Mouse (Mus musculus) limb, embryonic 10.5 days (tissue): ENCODE data around the gene Cct4. TPM values are rescaled to one million over a fixed set of nuclear protein-coding genes. Genes with fewer than 3 reads are reported as not detected.

Experiments
- DNase-seq: peaks from one replicate; pipeline ENCODE4 v3.0.0-alpha.2; 2017; ENCODE audit warnings: low spot score
- H3K27ac ChIP-seq: fragments of 300-500 bp; sonication (generic); 2 replicates; pipeline ENCODE4 v1.5.1; 2016; ENCODE audit warnings: mild to moderate bottlenecking
- H3K27me3 ChIP-seq: fragments of 300-500 bp; sonication (generic); 2 replicates; pipeline ENCODE4 v1.6.1; 2016; ENCODE audit warnings: low read depth, mild to moderate bottlenecking; ENCODE audit not compliant: poor library complexity, severe bottlenecking
- H3K36me3 ChIP-seq: fragments of 300-500 bp; sonication (generic); 2 replicates; pipeline ENCODE4 v1.6.1; 2016; ENCODE audit warnings: mild to moderate bottlenecking, moderate library complexity
- H3K4me1 ChIP-seq: fragments of 300-500 bp; sonication (generic); 2 replicates; pipeline ENCODE4 v1.6.1; 2016
- H3K4me3 ChIP-seq: fragments of 300-500 bp; sonication (generic); 2 replicates; pipeline ENCODE4 v1.5.1; 2016; ENCODE audit warnings: mild to moderate bottlenecking, moderate library complexity
- H3K9me3 ChIP-seq: fragments of 300-500 bp; sonication (generic); replicated peaks from 2 replicates; pipeline ENCODE4 v1.6.1; 2016; ENCODE audit warnings: mild to moderate bottlenecking
- WGBS: fragments of 180-500 bp; shearing (Covaris S2); methylation state at CpG from one replicate; pipeline ENCODE4 v1.1.7; 2016; 5-methylcytosine and 5-hydroxymethylcytosine counted together
- polyA plus RNA-seq: library from polyadenylated mRNA; unstranded; fragments of >200 nt; fragmentation: Nextera tagmentation; extraction: Ambion mirVana; gene quantifications from 2 replicates; pipeline ENCODE4 v1.2.1, GENCODE M21; 2016

Cct4 gene
- polyA plus RNA-seq, 1 experiment from 2014 or later: 402 TPM

DNA sequence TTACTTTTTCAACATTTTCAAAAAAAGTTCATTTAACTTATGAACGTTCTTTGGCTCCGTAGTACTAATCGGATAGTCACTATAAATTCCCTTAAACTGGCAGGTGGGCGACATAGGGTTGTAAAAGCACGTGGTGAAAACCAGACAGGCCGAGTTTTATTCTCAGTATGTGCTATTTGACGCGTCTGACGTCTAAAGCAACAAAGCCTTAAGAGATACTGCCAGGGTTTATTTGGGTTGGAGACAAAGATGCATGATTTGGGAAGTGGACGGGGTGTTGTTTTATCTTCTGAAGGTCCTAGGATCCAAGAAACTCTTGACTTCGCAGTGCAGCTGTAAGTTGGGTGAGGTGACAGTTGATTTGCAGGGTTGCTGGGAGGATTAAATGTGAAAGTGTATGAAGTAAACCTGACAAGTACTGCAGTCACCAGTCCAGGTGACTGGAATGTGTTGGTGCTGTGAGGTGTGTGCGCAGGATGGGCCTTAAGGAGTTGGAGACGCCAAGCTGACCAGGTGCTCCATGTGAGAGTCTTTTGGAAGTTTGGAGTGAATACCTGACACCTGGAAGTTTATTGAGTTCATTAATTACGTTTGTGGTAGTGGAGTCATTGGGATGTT lies 1.0 kb downstream of the Cct4 start:
- Histone ChIP-seq H3K4me1 (peaks cover 11% of the 10 kb centered on the region), H3K27me3 (no peaks in the 10 kb centered on the region), H3K36me3 (peaks cover 41% of the 10 kb centered on the region), H3K4me3 (peak overlapping the region; percentile 96), H3K27ac (peak overlapping the region; percentile 99), H3K9me3 (no peaks in the 10 kb centered on the region)
- DNase-seq: peak; percentile 34
- WGBS: 12% methylated on average over 14 of the region's 14 CpGs

DNA sequence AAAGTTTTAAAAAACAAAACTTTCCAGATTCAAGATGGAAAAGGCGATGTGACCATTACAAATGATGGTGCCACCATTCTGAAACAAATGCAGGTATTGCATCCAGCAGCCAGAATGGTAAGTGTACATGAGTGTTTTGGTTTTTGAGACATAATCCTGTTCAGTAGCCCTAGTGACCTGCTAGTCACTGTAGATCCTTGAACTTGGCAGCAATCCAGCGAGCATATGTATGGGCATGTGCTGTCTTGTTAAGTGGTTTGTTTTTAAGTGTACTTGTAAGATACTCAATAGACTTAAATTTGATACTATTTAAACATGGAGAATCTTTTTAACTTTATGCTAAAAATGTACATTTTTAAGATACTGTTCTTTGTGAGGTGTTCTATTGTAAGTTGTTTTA lies 4.0 kb downstream of the Cct4 start:
- no peak overlapping the region for H3K4me3 ChIP-seq
- no peaks in the 10 kb centered on the region for H3K27me3 ChIP-seq
- H3K4me1 ChIP-seq: peaks cover 11% of the 10 kb centered on the region
- H3K9me3 ChIP-seq: no peaks in the 10 kb centered on the region
- 98% methylated on average over 2 of the region's 2 CpGs for WGBS
- H3K36me3 ChIP-seq: peaks cover 71% of the 10 kb centered on the region
- H3K27ac ChIP-seq: no peak overlapping the region
- no peak for DNase-seq

DNA sequence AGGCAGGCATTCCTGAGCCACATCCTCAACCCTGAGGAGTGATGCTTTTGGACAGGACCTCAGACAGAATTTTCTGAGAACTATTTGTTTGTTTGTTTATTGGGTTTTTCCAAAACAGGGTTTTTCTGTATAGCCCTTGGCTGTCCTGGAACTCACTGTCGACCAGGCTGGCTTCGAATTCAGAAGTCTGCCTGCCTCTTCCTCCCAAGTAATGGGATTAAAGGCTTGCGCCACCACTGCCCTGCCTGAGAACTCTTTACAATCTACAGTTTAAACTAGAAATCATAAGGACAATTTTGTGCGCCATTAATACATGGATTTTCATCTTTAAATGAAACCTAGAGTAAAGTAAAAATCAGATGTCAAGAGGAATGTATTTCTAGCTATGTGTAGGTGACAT lies 5.1 kb downstream of the Cct4 start:
- WGBS: 98% methylated on average over 4 of the region's 4 CpGs
- Histone ChIP-seq H3K4me1 (peaks cover 11% of the 10 kb centered on the region), H3K27ac (no peak overlapping the region), H3K36me3 (peaks cover 83% of the 10 kb centered on the region), H3K4me3 (no peak overlapping the region), H3K27me3 (no peaks in the 10 kb centered on the region), H3K9me3 (no peaks in the 10 kb centered on the region)
- no peak for DNase-seq

DNA sequence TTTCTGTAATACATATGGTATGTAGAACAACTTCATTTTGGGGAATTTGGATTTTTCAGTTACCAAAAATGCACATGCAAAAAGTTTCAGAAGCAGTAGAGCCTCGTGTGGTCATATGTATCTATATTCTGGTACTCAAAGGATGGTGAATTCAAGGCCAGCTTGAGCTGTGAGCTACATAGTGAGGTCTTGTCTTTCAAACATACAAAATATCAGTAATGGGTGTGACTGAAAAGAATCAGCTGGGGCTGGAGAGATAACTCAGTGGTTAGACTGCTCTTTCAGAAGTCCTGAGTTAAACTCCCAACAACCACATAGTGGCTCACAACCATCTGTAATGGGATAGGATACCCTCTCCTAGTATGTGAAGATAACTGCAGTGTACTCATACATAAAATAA lies 8.0 kb downstream of the Cct4 start:
- Histone ChIP-seq H3K4me3 (no peak overlapping the region), H3K36me3 (peaks cover 100% of the 10 kb centered on the region), H3K27ac (no peak overlapping the region), H3K4me1 (no peaks in the 10 kb centered on the region), H3K27me3 (no peaks in the 10 kb centered on the region), H3K9me3 (no peaks in the 10 kb centered on the region)
- 85% methylated on average over 1 of the region's 1 CpGs for WGBS
- DNase-seq: no peak

DNA sequence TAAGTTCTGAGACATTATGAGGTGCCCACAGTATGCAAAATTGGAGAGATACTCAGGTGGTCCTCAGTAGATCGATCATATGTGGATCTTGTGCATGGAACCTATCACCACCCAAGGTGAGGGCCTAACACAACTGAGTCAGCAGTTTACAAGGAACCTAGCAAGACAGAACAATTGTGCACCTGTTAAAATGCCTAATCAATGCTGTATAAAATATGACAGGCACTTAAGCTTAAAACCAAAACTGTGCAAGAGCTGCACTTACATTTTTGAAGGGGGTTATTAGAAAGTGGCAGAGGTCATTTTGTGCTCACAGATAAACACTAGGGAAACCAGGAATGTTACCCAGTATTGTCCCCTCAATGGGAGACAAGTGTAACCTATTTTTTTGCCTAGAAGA lies 15.0 kb downstream of the Cct4 start:
- WGBS: 100% methylated on average over 1 of the region's 1 CpGs
- H3K27ac ChIP-seq: no peak overlapping the region
- no peaks in the 10 kb centered on the region for H3K27me3 ChIP-seq
- H3K4me3 ChIP-seq: no peak overlapping the region
- no peaks in the 10 kb centered on the region for H3K9me3 ChIP-seq
- no peak for DNase-seq
- H3K4me1 ChIP-seq: 0 out of 2 replicates have a peak, but pooled peaks cover 8% of the 10 kb centered on the region
- H3K36me3 ChIP-seq: peaks cover 55% of the 10 kb centered on the region

DNA sequence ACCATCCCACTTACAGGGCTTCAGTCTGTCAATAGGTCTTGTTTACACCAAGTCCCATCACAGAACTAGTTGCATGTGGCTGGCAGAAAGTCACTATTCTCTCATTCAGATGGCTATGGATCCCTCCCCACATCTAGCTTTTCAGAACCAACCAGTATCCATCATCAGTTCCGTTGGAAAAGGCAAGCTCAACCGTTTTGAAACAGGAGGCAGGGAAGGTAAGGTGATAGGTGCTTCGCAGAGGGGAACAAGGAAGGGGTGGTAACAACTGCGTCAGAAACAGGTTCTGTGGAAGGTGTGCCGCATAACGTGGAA lies 16.8 kb downstream of the Cct4 start:
- Histone ChIP-seq H3K27ac (no peak overlapping the region), H3K36me3 (peaks cover 37% of the 10 kb centered on the region), H3K4me1 (0 out of 2 replicates have a peak, but pooled peaks cover 8% of the 10 kb centered on the region), H3K4me3 (peak overlapping the region; percentile 71), H3K9me3 (no peaks in the 10 kb centered on the region), H3K27me3 (no peaks in the 10 kb centered on the region)
- 9% methylated on average over 6 of the region's 6 CpGs for WGBS
- no peak for DNase-seq

DNA sequence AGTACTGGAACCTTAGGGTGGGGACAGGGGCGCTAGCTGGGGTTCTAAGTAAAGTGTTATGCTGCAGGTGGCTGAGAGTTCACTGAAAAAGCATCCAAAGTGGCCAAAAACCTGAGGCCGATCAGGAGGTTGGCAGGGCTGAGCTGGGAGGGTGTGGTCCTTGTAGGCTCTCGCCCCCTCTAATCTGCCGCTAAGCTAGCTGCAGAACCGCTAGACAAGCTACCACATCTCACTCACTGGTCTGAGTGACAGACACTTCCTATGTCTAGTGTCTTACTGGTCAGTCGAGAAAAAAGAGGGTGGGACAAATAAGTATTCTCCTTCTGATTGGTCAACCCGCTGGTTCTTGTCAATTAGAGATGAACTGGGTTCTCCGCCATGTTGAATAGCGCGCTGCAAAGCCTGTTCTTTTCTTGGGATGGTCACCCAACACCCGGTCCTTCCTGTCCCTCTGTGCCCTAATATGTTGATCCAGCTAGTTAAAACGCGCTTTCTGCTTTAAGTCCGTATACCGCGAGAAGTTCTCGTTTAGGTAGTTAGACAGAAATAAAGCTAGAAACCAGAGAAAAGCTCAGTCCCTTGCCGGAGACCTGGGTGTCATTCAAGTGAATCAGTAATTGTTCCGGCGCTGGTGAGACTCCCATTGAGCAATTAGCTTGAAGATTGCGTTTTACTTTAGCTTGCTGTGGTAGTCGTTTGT lies 17.3 kb downstream of the Cct4 start, which contains the start of gene Fam161a:
TSS of gene Fam161a (plus strand) at position 51 of the 700 bp plus-strand sequence.
- Histone ChIP-seq H3K4me1 (0 out of 2 replicates have a peak, but pooled peaks cover 8% of the 10 kb centered on the region), H3K4me3 (peak within 1 kb of the TSS; percentile 71), H3K27me3 (no peaks in the 10 kb centered on the region), H3K9me3 (no peaks in the 10 kb centered on the region), H3K27ac (peak within 1 kb of the TSS; percentile 87), H3K36me3 (peaks cover 32% of the 10 kb centered on the region)
- 1% methylated on average over 22 of the region's 22 CpGs for WGBS
- DNase-seq: peak; percentile 65

DNA sequence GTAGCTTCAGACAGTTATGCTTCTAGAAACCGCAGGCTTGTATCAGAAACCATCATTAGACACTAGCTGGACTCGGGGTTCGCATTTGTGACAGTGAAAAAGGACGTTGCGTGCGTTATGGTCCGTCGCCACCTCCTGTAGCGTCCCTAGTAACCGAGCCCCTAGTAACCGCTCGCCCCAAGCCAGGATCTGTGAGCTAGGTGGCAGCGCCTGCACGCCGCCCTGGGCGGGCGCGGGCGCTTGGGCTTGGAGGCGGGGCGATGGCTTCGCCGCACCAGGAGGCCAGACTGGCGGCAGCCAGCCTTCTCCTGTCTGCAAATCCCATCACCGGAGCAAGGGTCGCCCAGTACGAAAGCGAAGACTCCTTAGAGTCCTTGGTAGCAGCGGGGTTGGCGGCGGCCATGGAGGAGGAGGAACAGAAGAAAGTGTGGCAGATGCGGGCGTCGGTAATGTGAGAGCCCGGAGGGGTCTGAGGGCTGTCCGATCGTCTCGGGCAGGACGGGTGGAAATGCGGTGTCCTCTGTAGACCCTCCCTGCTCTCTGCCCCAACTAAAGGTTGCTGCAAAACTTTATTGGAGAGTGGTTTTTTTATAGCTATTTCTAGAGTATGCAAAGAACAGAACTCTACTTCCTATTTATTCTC lies 18.0 kb downstream of the Cct4 start:
- peak overlapping the region; percentile 87 for H3K27ac ChIP-seq
- peak; percentile 85 for DNase-seq
- H3K4me1 ChIP-seq: 0 out of 2 replicates have a peak, but pooled peaks cover 8% of the 10 kb centered on the region
- under 1% methylated on average over 40 of the region's 40 CpGs for WGBS
- peaks cover 25% of the 10 kb centered on the region for H3K36me3 ChIP-seq
- H3K9me3 ChIP-seq: no peaks in the 10 kb centered on the region
- no peaks in the 10 kb centered on the region for H3K27me3 ChIP-seq
- H3K4me3 ChIP-seq: peak overlapping the region; percentile 71

DNA sequence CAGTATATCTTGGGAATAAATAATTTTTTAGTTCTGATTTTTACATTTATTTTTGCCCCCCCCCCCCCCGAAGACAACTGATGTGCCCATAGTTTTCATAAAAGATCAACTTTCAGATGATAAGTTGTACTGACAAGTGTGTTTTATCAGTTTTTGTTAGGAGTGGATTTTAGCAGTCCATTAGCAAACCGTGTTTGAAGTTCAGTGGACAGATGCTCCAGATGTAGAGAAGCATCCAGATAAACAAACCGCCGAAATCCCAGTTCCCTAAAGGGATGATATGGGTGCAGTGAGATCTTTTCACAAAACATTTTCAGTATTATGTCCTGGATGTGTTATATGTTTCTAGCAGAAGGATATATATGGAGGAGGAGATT lies 18.5 kb downstream of the Cct4 start:
- Histone ChIP-seq H3K9me3 (no peaks in the 10 kb centered on the region), H3K27ac (peak overlapping the region; percentile 87), H3K27me3 (no peaks in the 10 kb centered on the region), H3K4me3 (peak overlapping the region; percentile 71), H3K36me3 (peaks cover 20% of the 10 kb centered on the region), H3K4me1 (0 out of 2 replicates have a peak, but pooled peaks cover 8% of the 10 kb centered on the region)
- DNase-seq: no peak
- 49% methylated on average over 4 of the region's 4 CpGs for WGBS

DNA sequence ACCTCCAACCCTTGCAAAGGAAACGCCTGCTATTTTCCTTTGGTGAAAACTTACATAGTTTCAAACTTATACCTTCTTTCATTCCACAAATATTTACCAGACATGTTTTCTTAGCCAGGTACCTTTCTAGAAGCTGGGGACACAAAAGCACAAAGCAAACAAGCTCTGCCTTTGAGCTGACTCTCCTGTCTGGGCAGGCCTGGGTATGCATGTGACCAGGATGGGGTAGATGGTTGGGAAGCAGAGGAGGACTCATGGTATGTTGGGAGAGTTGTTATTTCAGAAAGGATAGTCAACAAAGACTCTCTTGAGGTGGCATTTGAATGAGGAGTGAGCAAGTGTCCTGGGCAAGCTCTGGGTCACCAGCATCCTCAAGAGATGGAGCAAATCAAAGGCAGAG lies 22.8 kb downstream of the Cct4 start:
- no peaks in the 10 kb centered on the region for H3K9me3 ChIP-seq
- H3K4me3 ChIP-seq: no peak overlapping the region
- 0 out of 2 replicates have a peak, but pooled peaks cover 4% of the 10 kb centered on the region for H3K4me1 ChIP-seq
- H3K27ac ChIP-seq: no peak overlapping the region
- no peaks in the 10 kb centered on the region for H3K27me3 ChIP-seq
- no peaks in the 10 kb centered on the region for H3K36me3 ChIP-seq
- DNase-seq: no peak
- WGBS: 85% methylated on average over 1 of the region's 1 CpGs

DNA sequence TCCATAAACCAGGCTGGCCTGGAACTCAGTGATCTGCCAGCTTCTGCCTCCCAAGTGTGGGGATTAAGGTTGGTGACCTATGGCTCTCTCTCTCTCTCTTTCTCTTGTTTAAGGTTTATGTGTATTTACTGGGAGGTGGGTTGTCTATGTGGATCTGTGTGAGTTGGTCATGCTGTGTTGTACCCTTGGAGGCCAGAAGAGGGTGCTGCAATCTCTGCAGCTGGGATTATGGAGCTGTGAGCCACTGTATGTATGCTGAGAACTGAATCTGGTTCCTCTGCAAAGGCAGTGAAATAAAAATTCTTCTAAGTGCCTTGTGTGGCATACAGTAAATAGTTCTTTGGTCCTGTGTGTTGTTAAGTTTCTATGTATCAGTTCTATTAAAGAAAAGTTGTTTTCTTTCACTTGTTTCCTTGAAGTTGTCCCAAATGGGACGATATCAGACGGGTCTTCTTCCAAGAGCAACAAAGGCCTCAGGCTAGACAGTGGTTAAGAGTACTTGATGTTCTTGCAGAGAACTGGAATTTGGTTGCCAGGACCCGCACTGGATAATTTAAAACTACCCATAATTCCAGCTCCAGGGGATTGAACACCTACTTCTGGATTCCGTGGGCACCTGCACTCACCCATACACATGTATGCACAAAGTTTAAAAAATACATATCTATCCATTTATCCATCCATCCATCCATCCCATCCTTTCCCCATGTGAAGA lies 23.4 kb downstream of the Cct4 start:
- Histone ChIP-seq H3K4me1 (no peaks in the 10 kb centered on the region), H3K9me3 (no peaks in the 10 kb centered on the region), H3K27ac (no peak overlapping the region), H3K36me3 (no peaks in the 10 kb centered on the region), H3K4me3 (no peak overlapping the region), H3K27me3 (no peaks in the 10 kb centered on the region)
- WGBS: 84% methylated on average over 4 of the region's 4 CpGs
- no peak for DNase-seq

DNA sequence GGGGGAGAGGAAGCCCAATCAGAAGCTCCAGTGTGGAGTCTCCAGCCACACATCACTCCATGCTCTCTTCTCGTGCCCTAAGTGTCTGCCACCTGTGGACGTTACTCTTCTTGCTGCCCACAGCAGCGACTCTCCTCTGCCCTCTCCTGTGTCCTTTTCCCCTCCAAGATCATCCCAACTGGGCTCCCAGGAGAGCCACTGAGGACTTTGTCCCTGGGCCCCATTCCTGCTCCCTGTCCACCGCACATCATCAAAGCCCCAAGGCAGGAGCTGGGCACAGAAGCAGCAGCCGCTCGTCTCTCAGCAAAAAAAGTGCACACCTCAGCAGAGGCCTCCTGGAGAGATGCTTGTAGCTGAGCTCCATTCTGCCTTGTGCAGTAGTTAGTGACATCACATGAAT lies 24.7 kb downstream of the Cct4 start:
- Histone ChIP-seq H3K9me3 (no peaks in the 10 kb centered on the region), H3K4me3 (no peak overlapping the region), H3K36me3 (no peaks in the 10 kb centered on the region), H3K27me3 (no peaks in the 10 kb centered on the region), H3K4me1 (no peaks in the 10 kb centered on the region), H3K27ac (no peak overlapping the region)
- no peak for DNase-seq
- WGBS: 80% methylated on average over 6 of the region's 6 CpGs

DNA sequence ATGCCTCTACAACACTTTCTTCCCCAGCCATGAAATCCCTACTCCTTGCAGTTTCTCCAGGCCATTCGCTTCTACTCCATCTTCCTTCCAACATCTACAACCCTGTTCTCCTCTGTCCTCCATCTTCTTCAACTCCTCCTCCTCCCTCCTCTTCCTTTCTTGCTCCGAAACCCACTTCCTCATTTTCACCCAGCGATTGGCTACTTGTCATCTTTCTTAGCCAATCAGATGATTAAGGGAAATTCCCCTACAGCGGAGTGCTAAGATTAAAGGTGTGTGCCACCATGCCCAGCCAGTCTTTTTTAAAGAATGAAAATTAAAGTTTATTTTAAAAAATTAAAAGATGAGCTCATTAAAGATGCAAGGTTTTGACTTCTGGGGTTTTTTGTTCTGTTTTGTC lies 27.6 kb downstream of the Cct4 start:
- 89% methylated on average over 4 of the region's 4 CpGs for WGBS

More for the DNA sequence above, 27.6 kb downstream of the Cct4 start:
- H3K4me1 ChIP-seq: peaks cover 3% of the 10 kb centered on the region; the same call in 1 of the 2 replicates
- no peak overlapping the region for H3K4me3 ChIP-seq
- H3K36me3 ChIP-seq: no peaks in the 10 kb centered on the region
- no peaks in the 10 kb centered on the region for H3K27me3 ChIP-seq
- no peaks in the 10 kb centered on the region for H3K9me3 ChIP-seq
- no peak for DNase-seq
- no peak overlapping the region for H3K27ac ChIP-seq
